Mouse (Mus musculus) liver, embryonic 11.5 days (tissue): ENCODE results near the gene Tsc1. TPM values are rescaled to one million over a fixed set of nuclear protein-coding genes. Genes with fewer than 3 reads are reported as not detected.

Experiments used
- ATAC-seq: fragments of 200-750 bp; cut with Nextera tagmentation; replicated peaks from 2 replicates; pipeline ENCODE4 v1.8.0; 2017; ENCODE audit warnings: moderate number of reproducible peaks, mild to moderate bottlenecking, moderate TSS enrichment, moderate library complexity; ENCODE audit not compliant: low FRiP score
- DNase-seq: peaks from one replicate; pipeline ENCODE4 v3.0.0-alpha.2; 2017; ENCODE audit warnings: low spot score
- H3K27ac ChIP-seq: fragments of 300-500 bp; sonication (generic); 2 replicates; pipeline ENCODE4 v1.5.1; 2014; ENCODE audit warnings: mild to moderate bottlenecking, low read depth, low read length, control low read depth
- H3K27me3 ChIP-seq: fragments of 300-500 bp; sonication (generic); replicated peaks from 2 replicates; pipeline ENCODE4 v1.6.1; 2014; ENCODE audit warnings: low read length, mixed read lengths; ENCODE audit not compliant: control insufficient read depth, insufficient read depth
- H3K36me3 ChIP-seq: fragments of 300-500 bp; sonication (generic); 2 replicates; pipeline ENCODE4 v1.6.1; 2014; ENCODE audit warnings: mild to moderate bottlenecking, low read length, moderate library complexity, mixed read lengths; ENCODE audit not compliant: control insufficient read depth, insufficient read depth
- H3K4me1 ChIP-seq: fragments of 300-500 bp; sonication (generic); replicated peaks from 2 replicates; pipeline ENCODE4 v1.6.1; 2014; ENCODE audit warnings: low read length, mixed read lengths; ENCODE audit not compliant: control insufficient read depth, insufficient read depth
- H3K4me2 ChIP-seq: fragments of 300-500 bp; sonication (generic); 2 replicates; pipeline ENCODE4 v1.6.1; 2014; ENCODE audit warnings: mild to moderate bottlenecking, control low read depth, moderate library complexity
- H3K4me3 ChIP-seq: fragments of 300-500 bp; sonication (generic); 2 replicates; pipeline ENCODE4 v1.5.1; 2014; ENCODE audit warnings: low read depth, low read length, control low read depth
- H3K9ac ChIP-seq: fragments of 300-500 bp; sonication (generic); 2 replicates; pipeline ENCODE4 v1.6.1; 2014; ENCODE audit warnings: low read depth, low read length, control low read depth
- H3K9me3 ChIP-seq: fragments of 300-500 bp; sonication (generic); 2 replicates; pipeline ENCODE4 v1.6.1; 2016; ENCODE audit warnings: low read length, inconsistent platforms, mixed read lengths; ENCODE audit not compliant: control insufficient read depth
- WGBS: fragments of 180-500 bp; shearing (Covaris S2); extraction: QIAGEN DNeasy Blood & Tissue Kit; methylation state at CpG from one replicate; pipeline ENCODE4 v1.1.7; 2014; 5-methylcytosine and 5-hydroxymethylcytosine counted together
- polyA plus RNA-seq: library from polyadenylated mRNA; unstranded; fragments of >200 nt; fragmentation: Nextera tagmentation; extraction: Ambion mirVana; gene quantifications from 2 replicates; pipeline ENCODE4 v1.2.1, GENCODE M21; 2014

Tsc1 gene
- polyA plus RNA-seq, 1 experiment from 2014 or later = 20.7 TPM

- no peaks in the 10 kb centered on the region for H3K27me3 ChIP-seq
- WGBS = 84% methylated on average over 4 of the region's 4 CpGs
- no peak for DNase-seq
- no peak for ATAC-seq
- H3K9me3 ChIP-seq = no peaks in the 10 kb centered on the region
- H3K9ac ChIP-seq = no peak overlapping the region
- no peaks in the 10 kb centered on the region for H3K4me1 ChIP-seq
- H3K4me2 ChIP-seq = no peak overlapping the region
- H3K27ac ChIP-seq = no peak overlapping the region
- H3K36me3 ChIP-seq = peaks cover 32% of the 10 kb centered on the region
- no peak overlapping the region for H3K4me3 ChIP-seq
Observed at GRCm38 (mm10) chr2:28681718-28682117, 40.7 kb downstream of the Tsc1 start.

DNA sequence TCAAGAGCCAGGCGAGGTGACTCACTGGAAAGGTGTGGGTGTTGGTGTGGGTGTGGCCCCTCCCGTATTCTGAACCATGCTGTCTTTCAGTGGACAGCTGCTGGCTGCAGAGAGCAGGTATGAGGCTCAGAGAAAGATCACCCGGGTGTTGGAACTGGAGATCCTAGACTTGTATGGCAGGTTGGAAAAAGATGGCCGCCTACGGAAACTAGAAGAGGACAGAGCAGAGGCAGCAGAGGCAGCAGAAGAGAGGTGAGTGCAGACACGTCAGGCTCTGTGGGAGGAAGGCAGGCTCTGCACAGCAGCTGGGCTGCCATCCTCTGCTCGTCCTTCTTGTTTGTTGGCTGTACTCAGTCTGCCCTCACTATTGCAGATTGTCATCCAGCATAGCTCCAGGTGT lies 44.9 kb downstream of the Tsc1 start:
- H3K36me3 ChIP-seq = peaks cover 27% of the 10 kb centered on the region
- no peaks in the 10 kb centered on the region for H3K27me3 ChIP-seq
- H3K4me1 ChIP-seq = no peaks in the 10 kb centered on the region
- H3K9ac ChIP-seq = no peak overlapping the region
- no peak for ATAC-seq
- 89% methylated on average over 7 of the region's 7 CpGs for WGBS
- no peak for DNase-seq
- H3K4me3 ChIP-seq = no peak overlapping the region
- H3K4me2 ChIP-seq = no peak overlapping the region
- no peaks in the 10 kb centered on the region for H3K9me3 ChIP-seq
- H3K27ac ChIP-seq = no peak overlapping the region

DNA sequence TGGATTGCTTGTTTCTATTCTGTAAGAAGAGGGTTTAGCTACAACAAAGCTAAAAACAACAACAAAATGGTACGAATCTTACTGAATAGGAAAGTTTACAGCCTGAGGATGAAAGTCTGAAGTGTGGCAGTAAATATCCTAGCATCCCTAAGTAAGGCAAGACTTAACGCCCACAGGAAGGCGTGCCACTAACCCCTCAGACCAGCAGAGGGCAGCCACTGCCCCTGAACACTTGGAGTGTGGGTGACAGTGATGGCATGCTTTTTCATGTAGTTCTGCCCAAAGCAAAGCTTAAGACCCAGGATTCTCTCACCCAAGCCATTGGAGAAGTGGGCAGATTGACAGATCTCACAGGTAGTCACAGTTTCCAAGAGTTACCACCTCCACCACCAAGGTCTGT lies 47.4 kb downstream of the Tsc1 start:
- DNase-seq (no peak), ATAC-seq (no peak)
- WGBS = 42% methylated on average over 3 of the region's 3 CpGs
- Histone ChIP-seq H3K36me3 (peaks cover 14% of the 10 kb centered on the region), H3K27me3 (no peaks in the 10 kb centered on the region), H3K4me2 (no peak overlapping the region), H3K9me3 (no peaks in the 10 kb centered on the region), H3K4me3 (no peak overlapping the region), H3K9ac (no peak overlapping the region), H3K27ac (no peak overlapping the region), H3K4me1 (no peaks in the 10 kb centered on the region)

GRCm38 (mm10) chr2:28692692-28693091 lies 51.7 kb downstream of the Tsc1 start:
- no peak for DNase-seq
- no peak overlapping the region for H3K4me3 ChIP-seq
- WGBS = 77% methylated on average over 9 of the region's 9 CpGs
- no peaks in the 10 kb centered on the region for H3K9me3 ChIP-seq
- ATAC-seq = no peak
- no peaks in the 10 kb centered on the region for H3K27me3 ChIP-seq
- H3K36me3 ChIP-seq = peaks cover under 1% of the 10 kb centered on the region; the same call in 1 of the 2 replicates
- H3K9ac ChIP-seq = no peak overlapping the region
- no peaks in the 10 kb centered on the region for H3K4me1 ChIP-seq
- H3K27ac ChIP-seq = no peak overlapping the region
- no peak overlapping the region for H3K4me2 ChIP-seq

DNA sequence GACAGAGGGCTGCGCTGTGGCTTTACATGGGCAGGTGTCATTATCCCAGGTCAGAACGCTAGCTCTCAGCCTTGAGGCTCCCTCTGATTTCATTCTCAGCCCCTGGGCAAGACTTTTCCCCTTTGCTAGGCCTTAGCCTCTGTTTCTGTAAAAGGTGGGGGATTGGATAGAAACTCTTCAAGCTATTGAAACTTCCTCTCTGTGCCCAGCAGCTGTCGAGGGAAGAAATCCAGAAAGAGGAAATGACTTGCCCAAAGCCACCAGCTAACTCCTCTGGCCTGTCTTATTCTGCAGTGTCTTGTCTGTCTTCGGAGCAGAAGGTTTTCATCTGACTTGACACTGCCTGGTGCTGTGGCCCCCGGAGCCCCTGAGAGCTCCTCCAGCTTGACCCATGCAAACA lies 57.5 kb downstream of the Tsc1 start:
- DNase-seq = no peak
- peaks cover 38% of the 10 kb centered on the region for H3K4me1 ChIP-seq
- H3K27ac ChIP-seq = peak overlapping the region; percentile 68; the same call in 1 of the 2 replicates
- WGBS = 51% methylated on average over 5 of the region's 5 CpGs
- H3K36me3 ChIP-seq = no peaks in the 10 kb centered on the region
- H3K9ac ChIP-seq = no peak overlapping the region
- H3K4me2 ChIP-seq = peak overlapping the region; percentile 95
- no peaks in the 10 kb centered on the region for H3K27me3 ChIP-seq
- H3K4me3 ChIP-seq = no peak overlapping the region
- H3K9me3 ChIP-seq = no peaks in the 10 kb centered on the region
- ATAC-seq = no peak

GRCm38 (mm10) chr2:28699361-28700335 lies 58.6 kb downstream of the Tsc1 start, which contains the start of the genes Spaca9 and Ak8:
Gene Spaca9 (minus strand): TSS chr2:28699727.
Gene Ak8 (plus strand): TSS chr2:28700164.
- Histone ChIP-seq H3K27me3 (no peaks in the 10 kb centered on the region), H3K27ac (peak within 1 kb of the TSS; percentile 68), H3K4me1 (peaks cover 38% of the 10 kb centered on the region), H3K9ac (peak within 1 kb of the TSS; percentile 60), H3K36me3 (no peaks in the 10 kb centered on the region), H3K9me3 (no peaks in the 10 kb centered on the region), H3K4me3 (peak within 1 kb of the TSS; percentile 73), H3K4me2 (peak within 1 kb of the TSS; percentile 95)
- WGBS = 1% methylated on average over 53 of the region's 53 CpGs
- DNase-seq (peak; percentile 83), ATAC-seq (peak; percentile 40; the same call in 1 of the 2 replicates)

GRCm38 (mm10) chr2:28701646-28702262 lies 60.7 kb downstream of the Tsc1 start:
- WGBS = 42% methylated on average over 8 of the region's 8 CpGs
- H3K27me3 ChIP-seq = no peaks in the 10 kb centered on the region
- ATAC-seq (peak; percentile 90), DNase-seq (peak; percentile 51)
- H3K9me3 ChIP-seq = no peaks in the 10 kb centered on the region
- H3K4me1 ChIP-seq = peaks cover 47% of the 10 kb centered on the region
- H3K9ac ChIP-seq = no peak overlapping the region
- no peaks in the 10 kb centered on the region for H3K36me3 ChIP-seq
- peak overlapping the region; percentile 95 for H3K4me2 ChIP-seq
- H3K4me3 ChIP-seq = no peak overlapping the region; the same call in 1 of the 2 replicates
- peak overlapping the region; percentile 35; the same call in 1 of the 2 replicates for H3K27ac ChIP-seq

DNA sequence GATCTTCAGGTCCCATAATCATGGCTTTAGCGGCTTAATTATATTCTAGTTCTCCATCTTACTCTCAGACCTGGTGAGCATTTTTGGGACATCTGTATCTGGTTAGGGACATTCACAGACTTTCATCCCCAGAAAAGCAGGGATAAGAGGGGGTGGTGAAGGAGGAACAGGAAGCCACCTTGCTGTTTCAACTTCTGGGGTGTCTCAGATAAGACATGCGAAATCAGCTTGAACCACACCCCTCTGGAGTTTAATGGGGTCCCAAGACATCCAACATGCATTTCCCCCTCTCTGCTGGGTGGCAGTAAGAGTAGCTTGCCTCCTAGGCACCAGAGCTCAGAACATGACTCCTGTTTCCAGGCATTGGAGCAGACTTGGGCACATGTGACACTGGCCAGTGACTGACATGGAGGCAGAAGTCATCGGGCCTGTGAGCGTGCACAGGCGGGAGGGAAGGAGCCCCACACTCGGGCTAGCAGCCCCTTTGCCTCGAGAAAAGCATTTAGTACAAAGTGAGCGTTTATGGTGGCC lies 65.1 kb downstream of the Tsc1 start:
- H3K27ac ChIP-seq = no peak overlapping the region
- no peak overlapping the region for H3K9ac ChIP-seq
- no peaks in the 10 kb centered on the region for H3K36me3 ChIP-seq
- H3K4me1 ChIP-seq = peaks cover 28% of the 10 kb centered on the region
- WGBS = 58% methylated on average over 8 of the region's 8 CpGs
- DNase-seq (no peak), ATAC-seq (no peak)
- no peak overlapping the region for H3K4me2 ChIP-seq
- H3K4me3 ChIP-seq = no peak overlapping the region
- no peaks in the 10 kb centered on the region for H3K27me3 ChIP-seq
- H3K9me3 ChIP-seq = no peaks in the 10 kb centered on the region
